Mouse (Mus musculus) embryonic fibroblast, embryonic 13.5 days (primary cell): ENCODE measurements around the gene Lgals3bp.

ENCODE experiments used
- CTCF ChIP-seq: IDR thresholded peaks from 2 replicates; pipeline ENCODE4 v1.5.1; 2011; ENCODE audit warnings: mild to moderate bottlenecking, control low read depth, low read length, moderate library complexity, borderline replicate concordance; ENCODE audit not compliant: insufficient read depth
- POLR2A ChIP-seq: IDR thresholded peaks from 2 replicates; pipeline ENCODE4 v1.6.1; 2011; ENCODE audit warnings: low read depth, mild to moderate bottlenecking, control low read depth, low read length, moderate library complexity

GRCm38 (mm10) chr11:118399891-118400565, 1.9 kb downstream of the Lgals3bp start:
- TF ChIP-seq CTCF (no peak), POLR2A (no peak)
